Mouse (Mus musculus): ENCODE data around the gene Rbck1. TPM values are rescaled to one million over a fixed set of nuclear protein-coding genes. Genes with fewer than 3 reads are reported as not detected.
"Not testable (repeated sequence)": the region's sequence is repeated elsewhere in the genome, so short reads cannot be mapped to it uniquely, and the experiment has no call there.

Rbck1 gene
- polyA plus RNA-seq, 1 experiment from 2014 or later, result 49.8 TPM

DNA sequence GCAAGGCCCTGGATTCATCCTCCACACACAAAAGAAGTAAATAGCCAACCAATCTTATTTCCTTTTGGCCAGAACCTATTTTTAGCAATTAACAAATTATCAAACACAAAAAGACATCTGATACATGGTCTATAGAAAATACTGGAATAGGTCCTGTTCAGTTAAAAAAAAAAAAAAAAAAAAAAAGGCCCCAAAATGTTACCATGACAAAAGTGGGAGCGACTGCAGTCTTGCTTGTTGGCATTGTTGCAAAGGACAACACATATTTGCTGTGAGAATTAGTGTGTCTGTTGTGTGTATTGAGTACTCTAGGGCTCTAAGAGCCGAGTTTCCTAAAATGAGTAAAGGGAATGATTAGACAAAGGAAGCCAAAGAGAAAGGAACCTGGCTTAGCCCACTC lies 40.0 kb downstream of the Rbck1 start:
- Histone ChIP-seq H3K9me3 (ENCODE audit: control insufficient read depth, low read length) (no peaks in the 10 kb centered on the region), H3K27ac (replicated peaks) (no peak overlapping the region), H3K4me1 (replicated peaks; ENCODE audit: control insufficient read depth, insufficient read depth) (0 out of 2 replicates have a peak, but pooled peaks cover 4% of the 10 kb centered on the region), H3K36me3 (ENCODE audit: control insufficient read depth, insufficient read depth, low read length) (no peaks in the 10 kb centered on the region), H3K9ac (ENCODE audit: low read length) (no peak overlapping the region), H3K4me2 (replicated peaks; ENCODE audit: low read depth) (no peak overlapping the region), H3K4me3 (ENCODE audit: low read depth, low read length) (no peak overlapping the region), H3K27me3 (ENCODE audit: control insufficient read depth, insufficient read depth, low read length) (no peaks in the 10 kb centered on the region)
- DNase-seq (ENCODE audit: low spot score) (no peak), ATAC-seq (ENCODE audit: low FRiP score, low TSS enrichment) (no peak)
- TF ChIP-seq CTCF (IDR thresholded peaks at IDR 0.05; ENCODE audit: low read depth), result no peak
- TF ChIP-seq EP300 (optimal IDR thresholded peaks at IDR 0.05), result no peak
- WGBS, result 66% methylated on average over 2 of the region's 2 CpGs

DNA sequence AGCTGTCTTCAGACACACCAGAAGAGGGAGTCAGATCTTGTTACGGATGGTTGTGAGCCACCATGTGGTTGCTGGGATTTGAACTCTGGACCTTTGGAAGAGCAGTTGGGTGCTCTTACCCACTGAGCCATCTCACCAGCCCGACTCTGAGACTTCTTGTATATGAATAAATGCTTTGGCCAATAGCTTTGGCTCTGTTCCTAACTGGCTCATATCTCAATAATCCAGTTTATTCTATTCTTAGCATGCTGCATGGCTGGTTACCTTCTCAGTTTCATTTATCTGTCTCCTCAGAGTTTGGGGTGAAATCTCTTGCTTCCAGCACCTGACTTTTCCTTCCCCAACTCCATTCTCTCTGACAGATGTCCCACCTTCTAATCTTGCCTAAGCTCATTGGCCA lies 42.8 kb downstream of the Rbck1 start:
- not testable (repeated sequence) for H3K9ac ChIP-seq (ENCODE audit: low read length); H3K27ac ChIP-seq (replicated peaks); H3K9me3 ChIP-seq (ENCODE audit: control insufficient read depth, low read length); H3K4me1 ChIP-seq (replicated peaks; ENCODE audit: control insufficient read depth, insufficient read depth); H3K4me2 ChIP-seq (replicated peaks; ENCODE audit: low read depth); H3K36me3 ChIP-seq (ENCODE audit: control insufficient read depth, insufficient read depth, low read length); H3K4me3 ChIP-seq (ENCODE audit: low read depth, low read length); H3K27me3 ChIP-seq (ENCODE audit: control insufficient read depth, insufficient read depth, low read length); DNase-seq (ENCODE audit: low spot score); ATAC-seq (ENCODE audit: low FRiP score, low TSS enrichment)
- WGBS, result 39% methylated on average over 1 of the region's 2 CpGs

- Histone ChIP-seq H3K36me3 (ENCODE audit: control insufficient read depth, insufficient read depth, low read length) (peaks cover 4% of the 10 kb centered on the region), H3K27ac (replicated peaks) (no peak overlapping the region), H3K4me1 (replicated peaks; ENCODE audit: control insufficient read depth, insufficient read depth) (no peaks in the 10 kb centered on the region), H3K4me2 (replicated peaks; ENCODE audit: low read depth) (no peak overlapping the region), H3K9ac (ENCODE audit: low read length) (no peak overlapping the region), H3K9me3 (ENCODE audit: control insufficient read depth, low read length) (no peaks in the 10 kb centered on the region), H3K27me3 (ENCODE audit: control insufficient read depth, insufficient read depth, low read length) (no peaks in the 10 kb centered on the region), H3K4me3 (ENCODE audit: low read depth, low read length) (no peak overlapping the region)
- WGBS, result 72% methylated on average over 8 of the region's 8 CpGs
- ATAC-seq (ENCODE audit: low FRiP score, low TSS enrichment) (no peak), DNase-seq (ENCODE audit: low spot score) (no peak)
- TF ChIP-seq CTCF (IDR thresholded peaks at IDR 0.05; ENCODE audit: low read depth) (no peak), EP300 (optimal IDR thresholded peaks at IDR 0.05) (no peak)
These were observed 44.4 kb downstream of the Rbck1 start for GRCm38 (mm10) chr2:152288046-152288445.

- H3K9ac ChIP-seq (ENCODE audit: low read length), result no peak overlapping the region
- no peak overlapping the region for H3K27ac ChIP-seq (replicated peaks)
- no peak for DNase-seq (ENCODE audit: low spot score)
- no peaks in the 10 kb centered on the region for H3K27me3 ChIP-seq (ENCODE audit: control insufficient read depth, insufficient read depth, low read length)
- WGBS, result 88% methylated on average over 5 of the region's 5 CpGs
- TF ChIP-seq CTCF (IDR thresholded peaks at IDR 0.05; ENCODE audit: low read depth) (no peak), EP300 (optimal IDR thresholded peaks at IDR 0.05) (no peak)
- ATAC-seq (ENCODE audit: low FRiP score, low TSS enrichment), result no peak
- no peaks in the 10 kb centered on the region for H3K4me1 ChIP-seq (replicated peaks; ENCODE audit: control insufficient read depth, insufficient read depth)
- H3K4me3 ChIP-seq (ENCODE audit: low read depth, low read length), result no peak overlapping the region
- no peak overlapping the region for H3K4me2 ChIP-seq (replicated peaks; ENCODE audit: low read depth)
- peaks cover 5% of the 10 kb centered on the region for H3K36me3 ChIP-seq (ENCODE audit: control insufficient read depth, insufficient read depth, low read length)
- H3K9me3 ChIP-seq (ENCODE audit: control insufficient read depth, low read length), result no peaks in the 10 kb centered on the region
These were observed 44.9 kb downstream of the Rbck1 start for GRCm38 (mm10) chr2:152287560-152287959.

DNA sequence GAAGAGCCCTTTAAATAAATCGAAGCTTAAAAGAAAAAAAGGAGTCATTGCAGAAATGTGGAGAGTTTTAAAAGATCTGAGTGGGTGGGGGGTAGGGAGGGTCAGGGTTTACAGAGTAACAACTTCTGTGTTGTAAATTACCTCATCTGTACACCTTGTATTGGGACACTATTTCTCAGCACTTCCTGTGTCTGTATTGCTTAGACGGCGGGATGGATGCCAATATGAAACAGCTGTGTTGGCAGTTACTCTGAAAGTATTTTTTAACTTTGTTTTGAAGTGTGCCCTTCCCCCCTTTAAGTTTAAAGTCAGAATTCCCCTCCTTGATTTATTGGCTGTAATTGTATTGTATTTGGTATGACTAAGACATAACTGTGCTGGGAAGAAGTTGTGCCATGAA lies 51.0 kb downstream of the Rbck1 start:
- Histone ChIP-seq H3K4me2 (replicated peaks; ENCODE audit: low read depth) (no peak overlapping the region), H3K36me3 (ENCODE audit: control insufficient read depth, insufficient read depth, low read length) (peaks cover 9% of the 10 kb centered on the region), H3K27ac (replicated peaks) (no peak overlapping the region), H3K4me1 (replicated peaks; ENCODE audit: control insufficient read depth, insufficient read depth) (no peaks in the 10 kb centered on the region), H3K4me3 (ENCODE audit: low read depth, low read length) (no peak overlapping the region), H3K27me3 (ENCODE audit: control insufficient read depth, insufficient read depth, low read length) (no peaks in the 10 kb centered on the region), H3K9ac (ENCODE audit: low read length) (no peak overlapping the region), H3K9me3 (ENCODE audit: control insufficient read depth, low read length) (no peaks in the 10 kb centered on the region)
- ATAC-seq (ENCODE audit: low FRiP score, low TSS enrichment) (no peak), DNase-seq (ENCODE audit: low spot score) (no peak)
- 56% methylated on average over 3 of the region's 3 CpGs for WGBS
- TF ChIP-seq EP300 (optimal IDR thresholded peaks at IDR 0.05) (no peak), CTCF (IDR thresholded peaks at IDR 0.05; ENCODE audit: low read depth) (no peak)

- peak; percentile 56 for TF ChIP-seq CTCF (IDR thresholded peaks at IDR 0.05; ENCODE audit: low read depth)
- no peak for TF ChIP-seq EP300 (optimal IDR thresholded peaks at IDR 0.05)
- no peaks in the 10 kb centered on the region for H3K4me1 ChIP-seq (replicated peaks; ENCODE audit: control insufficient read depth, insufficient read depth)
- no peak overlapping the region for H3K4me3 ChIP-seq (ENCODE audit: low read depth, low read length)
- H3K9me3 ChIP-seq (ENCODE audit: control insufficient read depth, low read length), result no peaks in the 10 kb centered on the region
- H3K36me3 ChIP-seq (ENCODE audit: control insufficient read depth, insufficient read depth, low read length), result peaks cover 8% of the 10 kb centered on the region
- H3K9ac ChIP-seq (ENCODE audit: low read length), result no peak overlapping the region
- H3K27me3 ChIP-seq (ENCODE audit: control insufficient read depth, insufficient read depth, low read length), result no peaks in the 10 kb centered on the region
- no peak overlapping the region for H3K4me2 ChIP-seq (replicated peaks; ENCODE audit: low read depth)
- ATAC-seq (ENCODE audit: low FRiP score, low TSS enrichment) (no peak), DNase-seq (ENCODE audit: low spot score) (no peak)
- WGBS, result 78% methylated on average over 2 of the region's 2 CpGs
- no peak overlapping the region for H3K27ac ChIP-seq (replicated peaks)
These were observed 58.8 kb downstream of the Rbck1 start for GRCm38 (mm10) chr2:152273639-152274038.

Other genes with a start within 250 kb of the Rbck1 start
- 28.4 and 31.4 TPM in 2 replicates for gene Srxn1, start 227.1 kb downstream of the Rbck1 start, polyA plus RNA-seq (2015; fragmentation: Nextera tagmentation; extraction: Ambion mirVana)
- 2.5 and 3.1 TPM in 2 replicates for gene Tcf15, start 189.1 kb downstream of the Rbck1 start, polyA plus RNA-seq (2015; fragmentation: Nextera tagmentation; extraction: Ambion mirVana)
- 54.1 and 60.7 TPM in 2 replicates for gene Csnk2a1, start 105.8 kb downstream of the Rbck1 start, polyA plus RNA-seq (2015; fragmentation: Nextera tagmentation; extraction: Ambion mirVana)
- gene Tbc1d20, start 38.8 kb downstream of the Rbck1 start, polyA plus RNA-seq (2015; fragmentation: Nextera tagmentation; extraction: Ambion mirVana), result 22.6 and 24.8 TPM in 2 replicates
- 2.9 and 3.9 TPM in 2 replicates for gene Trib3, start 11.4 kb upstream of the Rbck1 start, polyA plus RNA-seq (2015; fragmentation: Nextera tagmentation; extraction: Ambion mirVana)
- 1.1 and 1.5 TPM in 2 replicates for gene Nrsn2, start 44.0 kb upstream of the Rbck1 start, polyA plus RNA-seq (2015; fragmentation: Nextera tagmentation; extraction: Ambion mirVana)
- 2.7 and 3.0 TPM in 2 replicates for gene Sox12, start 65.4 kb upstream of the Rbck1 start, polyA plus RNA-seq (2015; fragmentation: Nextera tagmentation; extraction: Ambion mirVana)
- 14.8 and 15.6 TPM in 2 replicates for gene Zcchc3, start 82.4 kb upstream of the Rbck1 start, polyA plus RNA-seq (2015; fragmentation: Nextera tagmentation; extraction: Ambion mirVana)
- gene 6820408C15Rik, start 82.9 kb upstream of the Rbck1 start, polyA plus RNA-seq (2015; fragmentation: Nextera tagmentation; extraction: Ambion mirVana), result 0.38 TPM in 2 replicates
- gene Defb23, start 132.0 kb upstream of the Rbck1 start, polyA plus RNA-seq (2015; fragmentation: Nextera tagmentation; extraction: Ambion mirVana), result not detected in 2 replicates
- gene Defb20, start 144.4 kb upstream of the Rbck1 start, polyA plus RNA-seq (2015; fragmentation: Nextera tagmentation; extraction: Ambion mirVana), result not detected in 2 replicates
- gene Defb22, start 157.5 kb upstream of the Rbck1 start, polyA plus RNA-seq (2015; fragmentation: Nextera tagmentation; extraction: Ambion mirVana), result not detected in 2 replicates
- not detected in 2 replicates for gene Defb26, start 179.0 kb upstream of the Rbck1 start, polyA plus RNA-seq (2015; fragmentation: Nextera tagmentation; extraction: Ambion mirVana)
- gene Defb28, start 185.6 kb upstream of the Rbck1 start, polyA plus RNA-seq (2015; fragmentation: Nextera tagmentation; extraction: Ambion mirVana), result not detected in 2 replicates
- not detected in 2 replicates for gene Defb29, start 207.4 kb upstream of the Rbck1 start, polyA plus RNA-seq (2015; fragmentation: Nextera tagmentation; extraction: Ambion mirVana)
- gene Gm17416, start 236.7 kb upstream of the Rbck1 start, polyA plus RNA-seq (2015; fragmentation: Nextera tagmentation; extraction: Ambion mirVana), result not detected in 2 replicates
- not detected in 2 replicates for gene Defb21, start 240.1 kb upstream of the Rbck1 start, polyA plus RNA-seq (2015; fragmentation: Nextera tagmentation; extraction: Ambion mirVana)
- gene Defb19, start 247.7 kb upstream of the Rbck1 start, polyA plus RNA-seq (2015; fragmentation: Nextera tagmentation; extraction: Ambion mirVana), result not detected in 2 replicates

Measured in stomach, postnatal 0 days (tissue).